Mouse (Mus musculus) heart, adult 2 months (tissue): ENCODE measurements around the gene Pax3. TPM values are rescaled to one million over a fixed set of nuclear protein-coding genes. Genes with fewer than 3 reads are reported as not detected.

Experiments
- DNase-seq, 2 experiments: peaks; one replicate each; pipeline ENCODE4 v3.0.0; 2021
- H3K27ac ChIP-seq: fragments of 200-600 bp; 2 replicates; pipeline ENCODE4 v1.8.1; 2022
- H3K27me3 ChIP-seq: fragments of 200-500 bp; 2 replicates; pipeline ENCODE4 v1.6.1; 2012; ENCODE audit warnings: mild to moderate bottlenecking, low read length, inconsistent platforms, mixed read lengths; ENCODE audit not compliant: control insufficient read depth, insufficient read depth
- H3K36me3 ChIP-seq: fragments of 200-500 bp; 2 replicates; pipeline ENCODE4 v1.6.1; 2012; ENCODE audit warnings: low read length, inconsistent platforms; ENCODE audit not compliant: control insufficient read depth, insufficient read depth
- H3K4me1 ChIP-seq: fragments of 200-500 bp; 2 replicates; pipeline ENCODE4 v1.6.1; 2011; ENCODE audit warnings: low read length; ENCODE audit not compliant: control insufficient read depth, insufficient read depth
- H3K4me3 ChIP-seq: fragments of 200-600 bp; 2 replicates; pipeline ENCODE4 v1.8.1; 2022
- H3K79me2 ChIP-seq: fragments of 200-500 bp; replicated peaks from 2 replicates; pipeline ENCODE4 v1.6.1; 2012; ENCODE audit warnings: mild to moderate bottlenecking, inconsistent platforms, low read length, moderate library complexity, mixed read lengths; ENCODE audit not compliant: control insufficient read depth, insufficient read depth
- H3K9ac ChIP-seq: fragments of 200-500 bp; 2 replicates; pipeline ENCODE4 v1.6.1; 2012; ENCODE audit warnings: low read depth, mild to moderate bottlenecking, control low read depth, inconsistent platforms, low read length, mixed read lengths
- CTCF ChIP-seq: fragments of 200-600 bp; IDR thresholded peaks from 2 replicates; pipeline ENCODE4 v1.8.1; 2022; ENCODE audit warnings: antibody characterized with exemption, mild to moderate bottlenecking, moderate library complexity
- EP300 ChIP-seq: fragments of 200-500 bp; IDR thresholded peaks from 2 replicates; pipeline ENCODE4 v1.6.1; 2011; ENCODE audit warnings: low read depth, low read length, control low read depth; ENCODE audit not compliant: insufficient read depth
- POLR2A ChIP-seq: fragments of 200-500 bp; IDR thresholded peaks from 2 replicates; pipeline ENCODE4 v1.6.1; 2011; ENCODE audit warnings: mild to moderate bottlenecking, low read depth, low read length, control low read depth; ENCODE audit not compliant: insufficient read depth
- WGBS: fragments of 180-500 bp; shearing (Covaris S2); methylation state at CpG from one replicate; pipeline ENCODE4 v1.1.7; 2018; 5-methylcytosine and 5-hydroxymethylcytosine counted together
- intact Hi-C: fragments of 180-260 bp; cut with DNase I; formaldehyde crosslinking; loops from one replicate; pipeline ENCODE4 v1.15.1; 2025
- long read RNA-seq: library from polyadenylated mRNA; stranded (forward); transcript quantifications from one replicate; pipeline ENCODE4 v2.0.0, GENCODE M21; 2021
- polyA plus RNA-seq: library from polyadenylated mRNA; depleted of rRNA; stranded (reverse); fragments of >200 nt; gene quantifications from 2 replicates; pipeline ENCODE4 v1.2.3, GENCODE M21; 2012; rRNA removed
- total RNA-seq, 2 experiments: library from RNA; stranded (reverse); gene quantifications; 2 replicates each; pipeline ENCODE4 v1.2.3; 2021

The Pax3 gene
- total RNA-seq = not detected
- polyA plus RNA-seq = 0.08 TPM in 1 of 2 replicates, not detected in the other
- long read RNA-seq = 0 reads

- no peak within 1 kb of the TSS for H3K27ac ChIP-seq
- no peaks in the 10 kb centered on the region for H3K79me2 ChIP-seq
- DNase-seq = peak in 1 of 2 experiments; percentile 10
- H3K27me3 ChIP-seq = peaks cover 38% of the 10 kb centered on the region
- intact Hi-C loops = no loop called here
- WGBS = 2% methylated on average over 37 of the region's 37 CpGs
- no peak for TF ChIP-seq POLR2A
- no peak for TF ChIP-seq EP300
- TF ChIP-seq CTCF = no peak
- H3K9ac ChIP-seq = no peak within 1 kb of the TSS
- no peaks in the 10 kb centered on the region for H3K4me1 ChIP-seq
- H3K36me3 ChIP-seq = no peaks in the 10 kb centered on the region
- H3K4me3 ChIP-seq = peak within 1 kb of the TSS; percentile 31
Observed at GRCm38 (mm10) chr1:78196751-78197311, at the start of gene Pax3. Gene Pax3, minus strand, starts transcription at chr1:78197134.

GRCm38 (mm10) chr1:78234306-78234705 lies 37.4 kb upstream of the Pax3 start:
- Histone ChIP-seq H3K9ac (no peak overlapping the region), H3K79me2 (no peaks in the 10 kb centered on the region), H3K4me1 (no peaks in the 10 kb centered on the region), H3K4me3 (no peak overlapping the region), H3K36me3 (no peaks in the 10 kb centered on the region), H3K27ac (no peak overlapping the region), H3K27me3 (no peaks in the 10 kb centered on the region)
- intact Hi-C loops = no loop called here
- DNase-seq = no peak
- TF ChIP-seq EP300 = no peak
- no peak for TF ChIP-seq POLR2A
- TF ChIP-seq CTCF = no peak
- 68% methylated on average over 5 of the region's 5 CpGs for WGBS

- intact Hi-C loops = no loop called here
- Histone ChIP-seq H3K27ac (no peak overlapping the region), H3K36me3 (no peaks in the 10 kb centered on the region), H3K9ac (no peak overlapping the region), H3K27me3 (no peaks in the 10 kb centered on the region), H3K4me3 (no peak overlapping the region), H3K79me2 (no peaks in the 10 kb centered on the region), H3K4me1 (no peaks in the 10 kb centered on the region)
- DNase-seq = no peak
- TF ChIP-seq CTCF (no peak), POLR2A (no peak), EP300 (no peak)
- WGBS = 78% methylated on average over 10 of the region's 10 CpGs
Observed at GRCm38 (mm10) chr1:78231901-78232546, 35.1 kb upstream of the Pax3 start.

- no peak overlapping the region for H3K27ac ChIP-seq
- H3K4me1 ChIP-seq = no peaks in the 10 kb centered on the region
- TF ChIP-seq EP300 (no peak), CTCF (no peak), POLR2A (no peak)
Observed at GRCm38 (mm10) chr1:78229801-78230200, 32.9 kb upstream of the Pax3 start.

GRCm38 (mm10) chr1:78228771-78229170 lies 31.8 kb upstream of the Pax3 start:
- Histone ChIP-seq H3K27ac (no peak overlapping the region), H3K4me1 (no peaks in the 10 kb centered on the region), H3K36me3 (no peaks in the 10 kb centered on the region), H3K9ac (no peak overlapping the region), H3K27me3 (0 out of 2 replicates have a peak, but pooled peaks cover 1% of the 10 kb centered on the region), H3K4me3 (no peak overlapping the region), H3K79me2 (no peaks in the 10 kb centered on the region)
- WGBS = 54% methylated on average over 5 of the region's 5 CpGs
- DNase-seq = no peak
- TF ChIP-seq CTCF = no peak
- no peak for TF ChIP-seq EP300
- no peak for TF ChIP-seq POLR2A
- intact Hi-C loops = no loop called here

More at GRCm38 (mm10) chr1:78229801-78230200, 32.9 kb upstream of the Pax3 start:
- H3K4me3 ChIP-seq = no peak overlapping the region
- H3K36me3 ChIP-seq = no peaks in the 10 kb centered on the region
- no peaks in the 10 kb centered on the region for H3K27me3 ChIP-seq
- DNase-seq = no peak
- H3K79me2 ChIP-seq = no peaks in the 10 kb centered on the region
- intact Hi-C loops = no loop called here
- H3K9ac ChIP-seq = no peak overlapping the region

- intact Hi-C loops = loop anchor here (10.0 kb wide), 1 partner anchor 237 kb away; no protein-coding TSS in a partner anchor
- no peak for DNase-seq
- H3K4me1 ChIP-seq = no peaks in the 10 kb centered on the region
- no peaks in the 10 kb centered on the region for H3K36me3 ChIP-seq
- H3K27ac ChIP-seq = no peak overlapping the region
- no peak overlapping the region for H3K9ac ChIP-seq
- no peak for TF ChIP-seq POLR2A
- no peak for TF ChIP-seq CTCF
- TF ChIP-seq EP300 = no peak
- H3K4me3 ChIP-seq = no peak overlapping the region
- 5% methylated on average over 19 of the region's 19 CpGs for WGBS
- H3K79me2 ChIP-seq = no peaks in the 10 kb centered on the region
- peaks cover 24% of the 10 kb centered on the region for H3K27me3 ChIP-seq
Observed at GRCm38 (mm10) chr1:78218057-78218780, 21.3 kb upstream of the Pax3 start.
